Mouse (Mus musculus) bone marrow, adult 2 months (tissue): ENCODE measurements at regions not wholly inside any gene's neighbourhood (a gene's known extent, or its start where the extent isn't known, plus 50 kb on each side); places are given as distances from the start of the nearest gene placed in this dataset.

Experiments
- H3K27ac ChIP-seq: fragments of 200-500 bp; 2 replicates; pipeline ENCODE4 v1.5.1; 2012; ENCODE audit warnings: low read depth, mild to moderate bottlenecking, control low read depth, inconsistent platforms, low read length; ENCODE audit not compliant: control insufficient read depth, poor library complexity, insufficient read depth
- H3K4me1 ChIP-seq: fragments of 200-500 bp; 2 replicates; pipeline ENCODE4 v1.6.1; 2011; ENCODE audit warnings: low read length; ENCODE audit not compliant: control insufficient read depth, insufficient read depth
- H3K4me3 ChIP-seq: fragments of 200-500 bp; replicated peaks from 2 replicates; pipeline ENCODE3; 2011; ENCODE audit warnings: mild to moderate bottlenecking, low read depth, low read length, control low read depth; ENCODE audit not compliant: control insufficient read depth
- CTCF ChIP-seq: fragments of 200-500 bp; IDR thresholded peaks from 2 replicates; pipeline ENCODE4 v1.5.1; 2011; ENCODE audit warnings: low read length, control low read depth; ENCODE audit not compliant: control insufficient read depth, insufficient read depth
- POLR2A ChIP-seq: fragments of 200-500 bp; IDR thresholded peaks from 2 replicates; pipeline ENCODE4 v1.6.1; 2011; ENCODE audit warnings: low read depth, mild to moderate bottlenecking, control low read depth, low read length, borderline replicate concordance; ENCODE audit not compliant: control insufficient read depth
- WGBS: fragments of 180-500 bp; shearing (Covaris S2); methylation state at CpG from one replicate; pipeline ENCODE4 v1.1.7; 2018; 5-methylcytosine and 5-hydroxymethylcytosine counted together

DNA sequence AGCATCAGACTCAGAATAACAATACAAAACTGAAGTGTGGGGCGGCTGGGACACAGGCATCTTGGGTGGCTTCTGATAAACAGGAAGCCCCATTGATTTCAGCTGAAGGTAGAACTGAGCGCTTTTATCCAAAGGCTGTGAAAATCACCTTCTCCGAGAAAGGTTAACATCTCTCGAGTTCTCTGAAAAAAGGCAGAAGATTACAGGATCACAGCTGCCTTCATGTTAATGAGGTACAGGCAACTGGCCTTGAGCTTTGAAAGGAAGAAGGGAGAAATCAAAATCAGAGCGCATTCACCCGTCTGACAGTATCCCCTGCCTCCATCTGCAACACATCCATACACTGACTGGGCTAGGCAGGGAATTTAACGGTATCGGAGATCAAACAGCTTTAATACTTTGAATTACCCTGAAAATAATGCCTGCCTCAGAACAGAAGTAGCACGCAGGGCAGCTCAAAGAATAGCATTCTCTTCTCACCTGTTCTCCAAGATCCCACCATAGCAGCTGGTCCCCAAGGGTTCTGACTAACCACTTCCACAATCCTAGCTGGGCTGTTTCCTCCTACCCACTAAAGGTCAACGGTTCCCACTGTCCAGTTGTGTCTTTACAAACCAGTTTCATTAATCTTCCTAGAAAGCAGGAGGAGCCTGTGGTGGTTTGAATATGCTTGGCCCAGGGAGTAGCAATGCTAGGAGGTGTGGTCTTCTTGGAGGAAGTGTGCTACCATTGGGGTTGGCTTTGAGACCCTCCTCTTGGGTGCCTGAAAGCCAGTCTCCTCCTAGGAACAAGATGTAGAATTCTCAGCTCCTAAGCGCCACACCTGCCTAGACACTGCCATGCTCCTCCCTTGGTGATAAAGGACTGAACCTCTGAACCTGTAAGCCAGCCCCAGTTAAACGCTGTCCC, 141.6 kb downstream of the Sox4 start:
- H3K4me3 ChIP-seq: no peak overlapping the region
- TF ChIP-seq POLR2A (no peak), CTCF (no peak)
- H3K27ac ChIP-seq: no peak overlapping the region
- 82% methylated on average over 12 of the region's 12 CpGs for WGBS
- no peaks in the 10 kb centered on the region; the same call in 1 of the 2 replicates for H3K4me1 ChIP-seq

DNA sequence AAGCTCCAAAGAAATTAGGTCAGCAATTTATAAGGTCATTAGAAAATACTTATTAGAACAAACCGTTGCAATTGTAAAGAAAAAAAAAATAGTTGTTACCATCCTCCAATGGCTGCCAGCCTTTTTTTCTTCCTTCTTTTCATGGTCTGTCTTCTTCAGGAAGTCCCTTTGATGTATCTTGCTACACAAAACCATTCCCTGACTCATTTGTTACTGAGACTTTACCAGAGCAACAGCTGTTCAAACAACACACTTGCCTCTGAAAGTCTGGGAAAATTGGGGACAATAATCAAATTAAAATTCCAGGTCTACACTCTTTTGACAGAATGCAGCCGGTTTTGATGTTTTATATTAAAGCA, 142.5 kb downstream of the Sox4 start:
- TF ChIP-seq POLR2A: no peak
- no peak for TF ChIP-seq CTCF
- Histone ChIP-seq H3K4me1 (no peaks in the 10 kb centered on the region; the same call in 1 of the 2 replicates), H3K4me3 (no peak overlapping the region), H3K27ac (no peak overlapping the region)
- 38% methylated on average over 2 of the region's 2 CpGs for WGBS

DNA sequence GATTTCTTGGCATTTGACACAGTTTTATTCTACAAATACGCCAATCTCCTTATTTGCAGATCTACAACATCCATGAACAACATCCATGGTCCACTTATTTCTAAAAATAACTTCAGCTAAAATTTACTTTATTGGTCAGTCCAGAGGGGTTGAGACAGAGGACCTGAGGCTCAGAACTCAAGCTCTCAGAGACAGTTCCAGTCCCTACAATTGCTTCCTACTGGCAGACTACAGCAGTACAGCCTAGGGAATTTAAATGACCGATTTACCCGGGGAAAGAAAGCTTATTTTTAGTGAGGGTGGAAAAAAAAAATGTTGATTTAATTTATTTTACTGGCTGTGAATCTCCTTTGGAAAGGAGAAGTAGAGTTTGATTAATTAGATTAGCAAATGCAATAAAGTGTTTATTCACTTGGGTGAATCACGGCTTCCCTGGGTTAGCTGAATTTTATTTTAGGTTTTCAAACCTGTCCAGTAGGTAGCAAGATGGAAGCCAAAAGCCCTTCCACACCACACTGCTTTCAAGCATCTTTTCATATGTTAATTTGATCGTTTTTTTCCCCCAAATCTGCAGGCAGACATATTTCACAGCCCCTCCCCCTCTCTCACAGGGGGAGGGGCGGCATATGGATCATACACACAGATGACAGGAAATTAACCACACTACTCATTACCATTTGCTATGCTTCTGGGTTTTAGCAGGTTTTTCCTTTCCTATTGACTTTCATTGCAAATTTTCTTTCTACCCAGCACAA, 143.0 kb downstream of the Sox4 start:
- no peak for TF ChIP-seq CTCF
- no peak for TF ChIP-seq POLR2A
- H3K27ac ChIP-seq: no peak overlapping the region
- WGBS: 46% methylated on average over 6 of the region's 6 CpGs
- H3K4me3 ChIP-seq: no peak overlapping the region
- H3K4me1 ChIP-seq: no peaks in the 10 kb centered on the region

DNA sequence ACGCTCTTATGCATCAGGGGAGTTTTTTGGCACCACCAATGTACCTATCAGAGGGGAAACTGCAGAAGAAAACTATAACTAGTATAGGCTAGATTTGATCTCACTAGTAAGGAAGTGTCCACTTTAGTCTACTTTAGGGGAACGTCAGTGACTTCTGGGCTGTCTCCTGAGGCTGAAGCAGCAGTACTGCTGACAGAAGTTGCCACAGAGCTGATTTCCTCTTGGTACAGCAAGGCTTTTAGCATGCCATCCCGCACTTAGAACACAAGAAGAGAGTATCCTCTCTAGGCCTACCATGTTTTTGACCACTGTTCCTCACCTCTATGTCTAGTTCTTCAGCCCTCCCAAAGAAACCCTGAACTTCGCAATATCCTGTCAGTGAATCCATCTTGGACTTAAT, 148.2 kb downstream of the Sox4 start:
- 39% methylated on average over 4 of the region's 4 CpGs for WGBS
- TF ChIP-seq POLR2A: no peak
- TF ChIP-seq CTCF: no peak
- no peak overlapping the region for H3K4me3 ChIP-seq
- no peak overlapping the region for H3K27ac ChIP-seq
- H3K4me1 ChIP-seq: no peaks in the 10 kb centered on the region

DNA sequence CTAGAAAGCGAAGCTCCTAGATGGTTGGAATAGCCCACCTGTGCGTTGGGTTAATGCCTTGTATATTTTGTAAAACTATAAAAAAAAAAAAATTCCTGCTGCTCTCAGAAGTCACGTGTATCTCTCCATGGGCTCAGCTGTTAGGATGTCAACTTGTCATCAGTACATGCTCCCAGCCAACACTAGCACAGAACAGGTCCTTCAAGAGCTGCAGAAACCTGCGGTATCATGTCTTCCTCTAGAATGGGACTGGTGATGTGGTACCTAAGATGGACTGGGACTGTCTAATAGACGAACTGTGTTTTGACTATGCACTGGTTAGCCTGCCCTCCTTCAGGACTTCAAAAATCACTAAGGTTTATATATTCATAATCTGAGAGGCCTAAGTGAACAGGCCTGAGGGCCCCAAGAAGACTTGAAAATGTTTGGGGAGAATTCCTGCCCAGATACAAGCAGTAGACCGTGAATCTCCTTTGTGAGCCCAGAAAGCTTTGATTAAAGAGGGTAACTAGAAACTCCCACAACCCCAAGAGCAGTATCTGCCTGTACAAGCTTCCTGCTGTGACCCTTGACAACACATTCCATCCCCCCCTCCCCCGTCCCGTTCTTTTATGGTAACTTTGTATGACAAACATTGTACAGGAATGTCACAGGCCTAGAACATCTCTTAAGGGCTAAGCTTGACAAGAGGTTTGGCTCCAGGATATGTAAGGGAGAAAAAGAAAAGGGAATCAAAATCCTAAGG, 152.1 kb downstream of the Sox4 start:
- H3K27ac ChIP-seq: no peak overlapping the region
- TF ChIP-seq CTCF: no peak
- no peak for TF ChIP-seq POLR2A
- no peak overlapping the region for H3K4me3 ChIP-seq
- 73% methylated on average over 8 of the region's 8 CpGs for WGBS
- no peaks in the 10 kb centered on the region for H3K4me1 ChIP-seq

DNA sequence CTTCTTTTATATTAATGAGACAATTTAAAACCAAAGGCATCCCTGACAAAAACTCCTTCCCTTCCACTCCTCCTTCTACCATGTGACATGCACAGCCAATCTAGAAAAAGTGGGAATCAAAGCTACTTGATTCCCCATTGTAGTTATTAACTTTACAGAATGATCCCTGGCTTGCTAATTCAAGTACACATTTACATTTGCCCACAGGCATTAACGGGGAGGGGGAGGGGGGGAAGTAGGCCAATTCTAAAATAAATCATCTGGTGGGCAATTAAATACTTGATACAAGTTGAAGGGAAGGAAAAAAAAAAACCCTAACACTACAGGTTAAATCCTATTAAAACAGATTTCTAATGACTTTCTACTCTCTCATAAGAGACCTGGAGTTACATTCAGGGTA, 152.8 kb downstream of the Sox4 start:
- 78% methylated on average over 1 of the region's 1 CpGs for WGBS
- Histone ChIP-seq H3K4me3 (no peak overlapping the region), H3K4me1 (no peaks in the 10 kb centered on the region), H3K27ac (no peak overlapping the region)
- TF ChIP-seq CTCF (no peak), POLR2A (no peak)

DNA sequence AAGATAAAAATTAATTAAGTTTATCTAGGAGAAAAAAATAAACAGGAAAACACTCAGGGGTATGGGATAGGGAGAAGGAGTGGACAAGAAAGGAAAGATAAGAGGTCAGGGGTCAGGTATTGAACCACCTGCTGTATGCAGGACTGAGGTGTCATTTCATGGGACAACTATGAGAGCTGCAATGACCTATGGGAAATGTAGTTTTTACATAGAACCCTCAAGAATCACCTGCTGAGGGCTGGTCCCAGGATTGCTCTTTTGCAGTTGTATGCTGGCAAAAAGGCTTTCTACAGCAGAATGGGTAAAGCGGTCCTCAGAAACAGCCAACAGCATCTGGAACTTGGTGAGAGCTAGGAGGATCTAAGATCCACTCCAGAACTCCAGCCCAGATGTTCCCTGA, 154.0 kb downstream of the Sox4 start:
- TF ChIP-seq CTCF: no peak
- TF ChIP-seq POLR2A: no peak
- 81% methylated on average over 1 of the region's 1 CpGs for WGBS
- Histone ChIP-seq H3K27ac (no peak overlapping the region), H3K4me1 (no peaks in the 10 kb centered on the region), H3K4me3 (no peak overlapping the region)

DNA sequence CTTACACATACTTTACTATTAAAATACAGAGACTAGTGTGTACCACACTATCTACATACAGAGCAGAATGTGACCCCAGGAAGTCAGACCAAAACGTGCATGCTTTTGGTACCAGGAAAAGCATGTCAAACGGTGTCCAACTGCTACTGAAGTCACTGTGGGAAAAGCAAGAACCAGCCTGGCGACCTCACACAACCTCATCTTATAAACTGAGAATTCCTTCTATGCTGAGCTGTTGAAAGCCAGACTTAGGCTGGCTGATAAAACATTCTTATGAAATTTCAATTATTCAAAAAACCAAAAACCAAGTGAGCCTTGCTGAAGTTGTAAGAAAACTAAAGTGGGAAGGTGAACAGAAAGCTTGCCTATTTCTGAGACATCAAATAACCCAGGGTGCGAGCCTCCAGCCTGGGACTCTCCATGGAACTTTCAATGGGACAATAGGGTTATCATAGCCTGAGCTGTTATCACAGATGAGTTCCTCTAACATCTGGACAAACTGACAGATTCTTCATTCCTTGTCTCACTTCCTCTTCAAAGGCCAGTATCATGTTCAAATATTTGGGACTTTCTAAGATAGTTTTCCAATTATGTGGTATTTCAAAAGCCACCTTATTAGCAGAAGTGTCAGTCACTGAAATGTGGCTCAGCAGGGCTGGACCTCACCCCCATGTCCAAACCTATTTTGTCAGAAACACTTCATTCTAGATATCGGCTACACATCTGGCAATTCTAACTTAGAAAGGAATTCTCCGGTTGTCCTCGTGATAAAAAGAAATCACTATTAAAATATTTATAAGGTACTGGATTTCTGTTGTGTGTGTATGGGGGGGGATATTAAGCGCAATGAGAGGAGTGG, 155.7 kb downstream of the Sox4 start:
- TF ChIP-seq POLR2A (no peak), CTCF (no peak)
- Histone ChIP-seq H3K4me3 (no peak overlapping the region), H3K27ac (no peak overlapping the region), H3K4me1 (no peaks in the 10 kb centered on the region)
- WGBS: 61% methylated on average over 8 of the region's 8 CpGs
